Mouse (Mus musculus) heart, embryonic 15.5 days (tissue): ENCODE measurements at regions not wholly inside any gene's neighbourhood (a gene's known extent, or its start where the extent isn't known, plus 50 kb on each side); places are given as distances from the start of the nearest gene placed in this dataset.

Experiments
- ATAC-seq: fragments of 200-750 bp; cut with Nextera tagmentation; replicated peaks from 2 replicates; pipeline ENCODE4 v1.8.0; 2017; ENCODE audit warnings: low read depth, moderate TSS enrichment; ENCODE audit not compliant: insufficient number of reproducible peaks, insufficient read depth, low FRiP score
- H3K27ac ChIP-seq: fragments of 300-500 bp; sonication (generic); 2 replicates; pipeline ENCODE4 v1.5.1; 2015; ENCODE audit warnings: mild to moderate bottlenecking, inconsistent platforms
- H3K27me3 ChIP-seq: fragments of 300-500 bp; sonication (generic); 2 replicates; pipeline ENCODE4 v1.6.1; 2015; ENCODE audit warnings: inconsistent platforms
- H3K36me3 ChIP-seq: fragments of 300-500 bp; sonication (generic); 2 replicates; pipeline ENCODE4 v1.6.1; 2015; ENCODE audit warnings: mild to moderate bottlenecking, inconsistent platforms
- H3K4me1 ChIP-seq: fragments of 300-500 bp; sonication (generic); replicated peaks from 2 replicates; pipeline ENCODE4 v1.6.1; 2015; ENCODE audit warnings: inconsistent platforms
- H3K4me2 ChIP-seq: fragments of 300-500 bp; sonication (generic); 2 replicates; pipeline ENCODE4 v1.6.1; 2015; ENCODE audit warnings: inconsistent platforms, mild to moderate bottlenecking, moderate library complexity
- H3K4me3 ChIP-seq: fragments of 300-500 bp; sonication (generic); 2 replicates; pipeline ENCODE4 v1.5.1; 2015; ENCODE audit warnings: mild to moderate bottlenecking, inconsistent platforms
- H3K9ac ChIP-seq: fragments of 300-500 bp; sonication (generic); 2 replicates; pipeline ENCODE4 v1.6.1; 2015; ENCODE audit warnings: mild to moderate bottlenecking, inconsistent platforms
- H3K9me3 ChIP-seq: fragments of 300-500 bp; sonication (generic); replicated peaks from 2 replicates; pipeline ENCODE4 v1.6.1; 2016; ENCODE audit warnings: inconsistent platforms
- WGBS: fragments of 180-500 bp; shearing (Covaris S2); methylation state at CpG from one replicate; pipeline ENCODE4 v1.1.7; 2015; ENCODE audit warnings: mixed read lengths; 5-methylcytosine and 5-hydroxymethylcytosine counted together

DNA sequence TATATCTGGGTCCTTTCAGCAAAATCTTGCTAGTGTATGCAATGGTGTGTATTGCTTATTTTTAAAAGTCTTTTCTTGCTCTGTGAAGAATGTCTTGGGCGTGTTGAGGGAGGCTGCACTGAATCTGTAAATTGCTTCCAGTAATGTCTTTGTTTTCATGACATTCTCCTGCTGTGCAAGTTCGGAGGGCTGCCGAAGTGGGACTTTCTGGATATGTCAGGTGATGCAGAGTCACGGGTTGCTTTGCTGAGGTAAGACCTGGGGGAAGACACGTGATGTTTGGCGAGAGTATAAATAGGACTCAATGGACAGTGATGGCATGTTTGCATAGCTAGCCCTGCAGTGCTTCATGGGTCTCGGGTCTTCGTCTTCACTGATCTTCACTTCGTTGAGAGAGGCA lies 329.2 kb upstream of the Nr5a2 start:
- Histone ChIP-seq H3K9ac (no peak overlapping the region), H3K4me3 (no peak overlapping the region), H3K9me3 (no peaks in the 10 kb centered on the region), H3K27ac (no peak overlapping the region), H3K27me3 (no peaks in the 10 kb centered on the region), H3K4me1 (peaks cover 7% of the 10 kb centered on the region), H3K36me3 (no peaks in the 10 kb centered on the region), H3K4me2 (no peak overlapping the region)
- 86% methylated on average over 9 of the region's 9 CpGs for WGBS
- no peak for ATAC-seq

DNA sequence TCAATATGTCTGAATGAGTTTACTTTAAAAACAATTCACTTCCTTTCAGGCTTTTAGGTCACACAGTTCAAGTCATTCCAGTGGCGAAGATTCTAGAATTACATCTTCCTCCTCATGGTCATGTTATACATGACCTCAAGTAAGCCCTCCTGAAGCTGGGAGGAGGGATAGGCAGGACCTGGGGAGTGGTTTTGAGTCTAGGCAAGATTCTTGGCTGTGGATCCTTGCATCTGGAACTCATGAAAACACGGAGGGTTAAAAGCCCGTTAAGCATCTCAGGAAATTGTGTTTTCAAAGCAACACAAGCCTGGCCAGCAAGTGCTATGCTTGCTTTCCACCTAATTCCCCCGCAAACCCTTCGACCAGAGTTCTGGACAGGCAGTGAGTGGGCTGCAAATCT lies 323.0 kb upstream of the Nr5a2 start:
- no peak for ATAC-seq
- H3K36me3 ChIP-seq = no peaks in the 10 kb centered on the region

DNA sequence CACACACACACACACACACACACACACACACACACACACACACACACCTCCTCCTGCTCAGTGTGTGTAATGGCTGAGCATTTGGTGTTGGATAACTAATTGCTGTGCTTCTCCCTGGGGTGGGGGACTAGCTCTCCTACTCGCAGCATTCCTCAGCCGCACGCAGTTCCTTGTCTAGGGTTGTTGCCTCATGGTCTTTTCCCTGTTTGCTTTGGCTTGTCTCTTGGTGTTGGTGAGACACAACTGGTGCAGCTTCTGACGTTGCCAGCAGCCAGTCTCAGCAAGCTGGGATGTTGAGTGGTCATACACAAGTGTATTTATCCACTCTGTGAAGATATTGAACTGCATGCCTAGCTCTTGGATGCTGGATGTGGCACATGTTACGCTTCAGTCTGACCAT lies 322.2 kb upstream of the Nr5a2 start:
- no peak overlapping the region for H3K27ac ChIP-seq
- H3K9ac ChIP-seq = no peak overlapping the region
- no peak overlapping the region for H3K4me3 ChIP-seq
- ATAC-seq = no peak
- no peaks in the 10 kb centered on the region for H3K4me1 ChIP-seq
- no peak overlapping the region for H3K4me2 ChIP-seq
- 69% methylated on average over 5 of the region's 5 CpGs for WGBS
- no peaks in the 10 kb centered on the region for H3K27me3 ChIP-seq
- no peaks in the 10 kb centered on the region for H3K9me3 ChIP-seq
- no peaks in the 10 kb centered on the region for H3K36me3 ChIP-seq

More for the DNA sequence above, 323.0 kb upstream of the Nr5a2 start:
- Histone ChIP-seq H3K4me2 (no peak overlapping the region), H3K4me1 (no peaks in the 10 kb centered on the region), H3K4me3 (no peak overlapping the region), H3K9me3 (no peaks in the 10 kb centered on the region), H3K9ac (no peak overlapping the region), H3K27me3 (no peaks in the 10 kb centered on the region), H3K27ac (no peak overlapping the region)
- 64% methylated on average over 5 of the region's 5 CpGs for WGBS

DNA sequence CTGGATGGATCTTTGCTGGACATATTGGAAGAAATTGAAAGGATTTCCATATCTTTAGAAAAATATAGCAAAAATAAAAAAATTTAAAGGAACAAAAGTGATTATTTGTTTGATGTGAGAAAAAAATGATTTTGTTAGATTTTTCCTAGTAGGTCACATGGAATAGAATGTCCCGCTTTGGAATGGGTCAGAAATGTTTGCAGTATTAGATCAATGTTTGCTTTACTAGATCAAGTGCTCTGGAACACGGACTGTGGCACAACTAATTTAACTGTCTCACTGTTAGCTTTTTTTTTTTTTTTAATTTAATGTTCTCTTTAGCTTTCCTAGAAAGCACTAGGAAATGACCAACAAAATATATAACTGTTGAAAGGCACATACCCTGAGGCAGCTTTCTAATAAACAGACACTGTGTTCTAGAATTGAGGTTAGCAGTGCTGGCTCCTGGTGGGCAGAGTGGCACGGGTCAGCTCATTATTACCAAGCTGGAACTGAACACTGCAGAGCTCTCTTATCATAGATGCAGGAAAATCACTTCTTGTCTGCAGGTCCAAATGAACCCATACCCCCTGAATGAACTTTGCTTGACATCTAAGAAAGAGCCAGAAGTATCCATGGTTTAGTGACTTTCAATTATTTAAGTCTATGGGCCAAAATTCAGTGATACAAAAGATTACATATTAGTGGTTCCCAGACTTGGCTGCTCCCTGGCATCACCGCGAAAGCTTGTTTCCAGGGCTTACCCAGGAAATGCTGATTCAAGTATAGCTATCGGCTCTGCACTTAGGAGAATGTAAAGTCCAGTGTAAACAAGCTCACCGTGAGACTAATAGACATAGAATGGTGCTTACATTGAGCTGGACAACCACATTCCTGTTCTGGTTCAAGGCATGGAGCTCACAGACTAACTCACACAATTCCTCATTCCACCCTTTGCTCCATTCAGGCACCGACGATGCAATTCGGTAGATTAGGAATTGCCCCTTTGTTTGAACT lies 320.4 kb upstream of the Nr5a2 start:
- no peak overlapping the region for H3K4me3 ChIP-seq
- H3K4me1 ChIP-seq = no peaks in the 10 kb centered on the region
- H3K9ac ChIP-seq = no peak overlapping the region
- ATAC-seq = no peak
- no peak overlapping the region for H3K27ac ChIP-seq
- 71% methylated on average over 10 of the region's 10 CpGs for WGBS
- no peaks in the 10 kb centered on the region for H3K36me3 ChIP-seq
- H3K27me3 ChIP-seq = no peaks in the 10 kb centered on the region
- no peak overlapping the region for H3K4me2 ChIP-seq
- H3K9me3 ChIP-seq = no peaks in the 10 kb centered on the region

DNA sequence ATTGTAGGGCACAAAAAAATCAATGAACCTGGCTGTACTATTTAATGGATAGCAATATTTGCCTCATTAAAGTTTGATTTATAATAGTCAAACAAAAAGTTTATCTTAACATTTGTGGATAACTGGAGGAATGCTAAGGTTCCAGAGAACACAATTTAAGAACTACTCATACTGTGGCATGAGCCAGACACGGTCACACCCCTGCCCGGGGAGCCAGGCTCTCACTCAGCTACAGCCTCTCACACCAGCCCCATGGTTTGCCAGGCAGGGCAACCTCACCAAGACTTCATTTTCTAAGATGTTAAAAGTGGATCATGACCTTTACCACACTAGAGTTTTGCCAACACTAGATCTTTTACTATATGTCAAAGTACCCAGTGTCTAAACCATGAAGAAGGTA lies 319.7 kb upstream of the Nr5a2 start:
- ATAC-seq = no peak

DNA sequence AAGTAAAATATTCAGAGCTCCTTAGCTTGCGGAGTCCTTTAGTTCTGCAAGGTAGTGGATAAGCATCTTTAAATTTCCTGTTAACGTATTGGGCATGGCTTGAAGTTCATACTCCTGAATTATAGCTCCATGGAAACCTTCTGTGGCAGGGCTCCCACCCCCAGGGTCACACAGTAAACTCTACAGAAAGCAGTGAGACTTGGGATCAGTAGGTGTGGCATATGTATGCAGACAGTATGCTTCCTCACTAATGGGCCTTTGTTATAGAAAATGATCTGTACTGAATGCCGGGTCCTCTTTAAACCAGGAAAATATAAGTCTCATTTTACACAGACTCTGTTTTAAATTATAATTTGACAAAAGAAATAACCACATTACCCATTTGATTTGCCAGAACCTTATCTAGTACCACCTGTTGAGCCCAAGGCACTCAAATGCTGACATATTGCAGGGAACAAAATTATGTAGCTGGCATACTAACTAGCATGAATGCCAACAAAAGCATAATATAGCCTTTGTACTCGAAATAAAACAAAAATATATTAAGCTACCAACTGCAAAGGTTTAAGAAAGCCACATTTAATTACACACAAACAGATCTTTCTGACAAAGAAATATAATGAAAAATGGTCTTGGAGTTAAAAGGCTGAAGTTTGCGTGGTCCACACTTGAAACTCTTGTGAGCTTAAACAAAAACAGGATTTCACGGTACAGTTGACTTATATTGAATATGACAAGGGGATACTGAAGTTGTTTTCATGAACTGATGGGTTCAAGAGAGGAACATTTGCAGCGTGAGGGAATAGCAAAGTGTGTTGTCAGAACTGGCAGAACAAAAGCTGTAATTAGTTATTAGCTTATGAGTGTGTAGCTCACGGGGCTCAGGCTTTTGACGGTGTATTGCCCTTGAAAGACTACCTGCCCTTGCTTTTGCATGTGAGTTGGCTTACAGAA lies 310.7 kb upstream of the Nr5a2 start:
- Histone ChIP-seq H3K4me1 (no peaks in the 10 kb centered on the region), H3K9ac (no peak overlapping the region), H3K9me3 (no peaks in the 10 kb centered on the region), H3K36me3 (no peaks in the 10 kb centered on the region), H3K27ac (no peak overlapping the region), H3K4me2 (no peak overlapping the region), H3K4me3 (no peak overlapping the region), H3K27me3 (no peaks in the 10 kb centered on the region)
- 73% methylated on average over 9 of the region's 9 CpGs for WGBS
- ATAC-seq = no peak

More for the DNA sequence above, 319.7 kb upstream of the Nr5a2 start:
- no peak overlapping the region for H3K4me3 ChIP-seq
- H3K4me1 ChIP-seq = no peaks in the 10 kb centered on the region
- H3K9ac ChIP-seq = no peak overlapping the region
- H3K36me3 ChIP-seq = no peaks in the 10 kb centered on the region
- 83% methylated on average over 2 of the region's 2 CpGs for WGBS
- no peak overlapping the region for H3K27ac ChIP-seq
- H3K9me3 ChIP-seq = no peaks in the 10 kb centered on the region
- no peak overlapping the region for H3K4me2 ChIP-seq
- no peaks in the 10 kb centered on the region for H3K27me3 ChIP-seq

DNA sequence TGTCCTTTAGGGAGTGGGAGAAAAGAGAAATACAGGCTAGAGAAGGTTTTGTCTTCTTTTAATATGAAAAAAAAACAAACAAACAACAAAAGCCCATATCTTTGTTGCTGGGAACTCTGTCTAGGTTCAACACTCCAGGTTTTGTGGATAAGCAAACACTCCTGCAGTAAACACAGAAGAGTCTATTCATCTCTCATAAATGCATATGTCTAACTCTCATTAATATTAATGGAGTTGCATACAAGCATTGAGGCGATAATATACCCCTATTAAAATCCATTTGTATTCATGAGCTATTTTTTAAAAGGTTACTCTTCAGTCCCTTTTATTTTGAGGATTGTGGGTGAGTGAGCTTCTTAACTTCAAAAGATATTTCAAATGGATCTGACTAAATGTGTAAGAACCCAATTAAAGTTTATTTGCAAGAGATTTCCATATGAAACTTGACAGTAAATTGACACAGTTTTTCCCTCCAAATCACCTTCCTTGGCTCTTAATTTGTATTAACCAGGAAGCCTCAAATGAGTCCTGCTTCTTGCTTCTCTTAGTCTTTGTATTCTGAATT lies 302.6 kb upstream of the Nr5a2 start:
- no peak overlapping the region for H3K4me3 ChIP-seq

DNA sequence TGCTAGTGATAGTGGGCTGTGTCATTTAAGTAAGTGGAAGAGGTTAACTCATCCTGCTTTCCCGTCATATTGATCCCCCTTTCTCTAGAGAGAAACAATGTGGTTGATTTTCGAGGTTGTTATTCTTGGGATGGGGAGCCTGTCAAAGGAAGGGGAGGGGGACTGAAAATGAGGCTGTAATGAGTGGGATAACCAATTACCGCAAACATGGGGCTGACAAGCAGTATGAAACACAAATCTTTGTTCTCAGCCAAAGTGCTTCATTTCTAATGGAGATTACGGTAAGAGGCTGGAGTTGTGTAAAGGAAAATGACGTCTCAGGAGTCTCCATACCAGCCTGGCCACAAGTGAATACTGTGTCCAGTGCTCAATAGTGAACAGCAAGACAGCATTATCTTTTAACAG lies 301.9 kb upstream of the Nr5a2 start:
- H3K4me3 ChIP-seq = no peak overlapping the region
- 59% methylated on average over 5 of the region's 5 CpGs for WGBS
- no peaks in the 10 kb centered on the region for H3K36me3 ChIP-seq
- no peaks in the 10 kb centered on the region for H3K9me3 ChIP-seq
- no peaks in the 10 kb centered on the region for H3K4me1 ChIP-seq
- H3K27me3 ChIP-seq = no peaks in the 10 kb centered on the region
- H3K27ac ChIP-seq = no peak overlapping the region
- no peak for ATAC-seq
- no peak overlapping the region for H3K4me2 ChIP-seq
- no peak overlapping the region for H3K9ac ChIP-seq

More for the DNA sequence above, 302.6 kb upstream of the Nr5a2 start:
- Histone ChIP-seq H3K27me3 (no peaks in the 10 kb centered on the region), H3K4me1 (no peaks in the 10 kb centered on the region), H3K9me3 (no peaks in the 10 kb centered on the region), H3K27ac (no peak overlapping the region), H3K4me2 (no peak overlapping the region), H3K36me3 (no peaks in the 10 kb centered on the region), H3K9ac (no peak overlapping the region)
- 86% methylated on average over 1 of the region's 1 CpGs for WGBS
- ATAC-seq = no peak

DNA sequence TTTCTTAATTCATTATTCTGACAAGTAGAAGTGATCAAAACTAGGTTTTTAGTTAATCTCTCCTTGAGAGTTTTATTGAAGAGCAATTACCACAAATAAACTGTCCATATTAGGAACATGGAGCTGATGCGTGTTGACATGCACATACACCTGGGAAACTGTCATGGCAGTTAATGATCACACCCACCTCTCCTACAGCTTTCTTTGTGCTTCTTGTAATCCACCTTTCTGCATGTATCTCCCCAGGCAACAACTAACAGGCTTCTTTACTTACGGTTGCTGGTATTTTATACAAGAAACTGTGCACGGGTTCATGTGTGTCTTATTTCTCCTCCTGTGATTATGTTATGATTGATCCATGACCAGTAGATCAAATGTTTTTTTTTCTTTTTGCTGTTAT lies 296.0 kb upstream of the Nr5a2 start:
- H3K4me1 ChIP-seq = peaks cover 4% of the 10 kb centered on the region; the same call in 1 of the 2 replicates
- H3K36me3 ChIP-seq = no peaks in the 10 kb centered on the region
- 86% methylated on average over 3 of the region's 3 CpGs for WGBS
- ATAC-seq = no peak
- no peak overlapping the region for H3K4me2 ChIP-seq
- no peaks in the 10 kb centered on the region for H3K9me3 ChIP-seq
- H3K27me3 ChIP-seq = no peaks in the 10 kb centered on the region
- H3K9ac ChIP-seq = no peak overlapping the region
- no peak overlapping the region for H3K27ac ChIP-seq
- no peak overlapping the region for H3K4me3 ChIP-seq

DNA sequence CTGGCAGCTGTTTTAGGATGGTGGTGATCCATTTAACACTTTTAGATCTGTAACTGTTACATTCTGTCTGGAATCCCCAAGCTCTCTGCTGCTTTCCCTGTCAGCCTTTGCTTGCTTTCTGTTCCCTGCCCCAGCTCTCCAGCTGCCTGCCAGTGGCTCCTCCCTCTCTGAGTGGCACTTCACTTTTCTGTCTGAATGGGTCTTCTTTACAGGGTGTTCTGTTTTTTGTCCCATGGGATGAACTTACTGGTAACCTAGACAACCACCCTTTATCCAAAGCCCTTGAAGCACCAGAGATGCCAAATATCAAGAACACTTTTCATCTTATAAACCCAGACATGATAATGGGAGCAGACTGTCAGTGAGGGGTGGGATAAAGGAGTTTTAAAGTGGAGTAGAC lies 294.8 kb upstream of the Nr5a2 start:
- H3K4me3 ChIP-seq = no peak overlapping the region
- H3K36me3 ChIP-seq = no peaks in the 10 kb centered on the region
- H3K4me2 ChIP-seq = no peak overlapping the region
- ATAC-seq = no peak
- no peaks in the 10 kb centered on the region for H3K9me3 ChIP-seq
- H3K9ac ChIP-seq = no peak overlapping the region
- peaks cover 4% of the 10 kb centered on the region; the same call in 1 of the 2 replicates for H3K4me1 ChIP-seq
- no peak overlapping the region for H3K27ac ChIP-seq
- no peaks in the 10 kb centered on the region for H3K27me3 ChIP-seq

DNA sequence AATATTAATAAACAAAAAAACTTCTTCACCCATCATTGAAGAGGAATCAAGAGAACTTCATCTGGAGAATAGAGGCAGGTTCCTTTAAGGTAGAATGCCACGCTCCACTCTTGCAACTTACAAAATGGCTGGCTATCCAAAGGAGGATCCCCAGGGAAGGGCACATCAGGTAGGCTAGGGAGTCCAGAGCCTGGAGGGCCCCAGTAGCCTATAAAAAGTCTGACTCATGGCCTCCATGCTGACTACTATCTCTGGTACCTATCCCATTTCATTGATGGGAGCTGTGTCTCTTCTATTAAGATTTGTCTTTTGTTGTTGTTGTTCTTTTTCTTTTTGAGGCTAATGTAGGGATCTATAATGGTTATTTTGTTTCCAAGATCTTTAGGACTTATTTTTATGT lies 294.4 kb upstream of the Nr5a2 start:
- H3K9ac ChIP-seq = no peak overlapping the region
- no peaks in the 10 kb centered on the region for H3K27me3 ChIP-seq
- H3K27ac ChIP-seq = no peak overlapping the region
- no peak overlapping the region for H3K4me2 ChIP-seq
- 91% methylated on average over 1 of the region's 1 CpGs for WGBS
- H3K4me3 ChIP-seq = no peak overlapping the region
- no peaks in the 10 kb centered on the region for H3K36me3 ChIP-seq
- no peak for ATAC-seq
- H3K9me3 ChIP-seq = no peaks in the 10 kb centered on the region
- H3K4me1 ChIP-seq = peaks cover 4% of the 10 kb centered on the region; the same call in 1 of the 2 replicates
